Mouse (Mus musculus): ENCODE measurements around the gene Ccl1. TPM values are rescaled to one million over a fixed set of nuclear protein-coding genes. Genes with fewer than 3 reads are reported as not detected.
A peak's percentile ranks its signal among the peaks of the same experiment; 100 is the strongest.

The Ccl1 gene
- polyA plus RNA-seq, 1 experiment from 2014 or later = not detected

- DNase-seq (peak; percentile 7), ATAC-seq (no peak)
- Histone ChIP-seq H3K9me3 (ENCODE audit: low read length) (no peaks in the 10 kb centered on the region), H3K27me3 (ENCODE audit: insufficient read depth, low read length) (no peaks in the 10 kb centered on the region), H3K4me3 (ENCODE audit: low read depth, low read length) (no peak overlapping the region), H3K4me2 (ENCODE audit: low read depth, low read length) (no peak overlapping the region), H3K4me1 (ENCODE audit: insufficient read depth) (no peaks in the 10 kb centered on the region), H3K9ac (replicated peaks) (no peak overlapping the region), H3K36me3 (replicated peaks; ENCODE audit: insufficient read depth, low read length) (no peaks in the 10 kb centered on the region), H3K27ac (ENCODE audit: low read depth) (no peak overlapping the region)
- 55% methylated on average over 7 of the region's 7 CpGs for WGBS (ENCODE audit: insufficient replicate concordance)
- TF ChIP-seq CTCF (IDR thresholded peaks at IDR 0.05; ENCODE audit: low read depth) (no peak), EP300 (IDR thresholded peaks at IDR 0.05; ENCODE audit: low read depth) (no peak)
These were observed 134.0 kb downstream of the Ccl1 start for GRCm38 (mm10) chr11:82171316-82172071.

- H3K27ac ChIP-seq (ENCODE audit: low read depth) = no peak overlapping the region
- 85% methylated on average over 4 of the region's 4 CpGs for WGBS (ENCODE audit: insufficient replicate concordance)
These were observed 136.0 kb downstream of the Ccl1 start for GRCm38 (mm10) chr11:82169456-82169855.

GRCm38 (mm10) chr11:82168308-82168707 is 137.2 kb downstream of the Ccl1 start:
- H3K4me2 ChIP-seq (ENCODE audit: low read depth, low read length) = no peak overlapping the region
- H3K27me3 ChIP-seq (ENCODE audit: insufficient read depth, low read length) = no peaks in the 10 kb centered on the region
- 87% methylated on average over 2 of the region's 2 CpGs for WGBS (ENCODE audit: insufficient replicate concordance)
- TF ChIP-seq CTCF (IDR thresholded peaks at IDR 0.05; ENCODE audit: low read depth) (no peak), EP300 (IDR thresholded peaks at IDR 0.05; ENCODE audit: low read depth) (no peak)
- no peaks in the 10 kb centered on the region for H3K9me3 ChIP-seq (ENCODE audit: low read length)
- no peak overlapping the region for H3K9ac ChIP-seq (replicated peaks)
- H3K36me3 ChIP-seq (replicated peaks; ENCODE audit: insufficient read depth, low read length) = no peaks in the 10 kb centered on the region
- H3K4me3 ChIP-seq (ENCODE audit: low read depth, low read length) = no peak overlapping the region
- no peaks in the 10 kb centered on the region for H3K4me1 ChIP-seq (ENCODE audit: insufficient read depth)
- H3K27ac ChIP-seq (ENCODE audit: low read depth) = no peak overlapping the region
- ATAC-seq = no peak
- DNase-seq = no peak

More at GRCm38 (mm10) chr11:82169456-82169855, 136.0 kb downstream of the Ccl1 start:
- Histone ChIP-seq H3K9me3 (ENCODE audit: low read length) (no peaks in the 10 kb centered on the region), H3K9ac (replicated peaks) (no peak overlapping the region), H3K4me2 (ENCODE audit: low read depth, low read length) (no peak overlapping the region), H3K4me3 (ENCODE audit: low read depth, low read length) (no peak overlapping the region), H3K4me1 (ENCODE audit: insufficient read depth) (no peaks in the 10 kb centered on the region), H3K27me3 (ENCODE audit: insufficient read depth, low read length) (no peaks in the 10 kb centered on the region), H3K36me3 (replicated peaks; ENCODE audit: insufficient read depth, low read length) (no peaks in the 10 kb centered on the region)
- DNase-seq (no peak), ATAC-seq (no peak)
- TF ChIP-seq EP300 (IDR thresholded peaks at IDR 0.05; ENCODE audit: low read depth) = no peak
- no peak for TF ChIP-seq CTCF (IDR thresholded peaks at IDR 0.05; ENCODE audit: low read depth)

GRCm38 (mm10) chr11:82163285-82163684 is 142.2 kb downstream of the Ccl1 start:
- DNase-seq (no peak), ATAC-seq (no peak)
- 67% methylated on average over 8 of the region's 8 CpGs for WGBS (ENCODE audit: insufficient replicate concordance)
- no peaks in the 10 kb centered on the region for H3K9me3 ChIP-seq (ENCODE audit: low read length)
- no peaks in the 10 kb centered on the region for H3K27me3 ChIP-seq (ENCODE audit: insufficient read depth, low read length)
- H3K36me3 ChIP-seq (replicated peaks; ENCODE audit: insufficient read depth, low read length) = no peaks in the 10 kb centered on the region
- no peak overlapping the region for H3K9ac ChIP-seq (replicated peaks)
- no peak for TF ChIP-seq CTCF (IDR thresholded peaks at IDR 0.05; ENCODE audit: low read depth)
- TF ChIP-seq EP300 (IDR thresholded peaks at IDR 0.05; ENCODE audit: low read depth) = no peak
- no peak overlapping the region for H3K27ac ChIP-seq (ENCODE audit: low read depth)
- no peak overlapping the region for H3K4me2 ChIP-seq (ENCODE audit: low read depth, low read length)
- H3K4me3 ChIP-seq (ENCODE audit: low read depth, low read length) = no peak overlapping the region
- H3K4me1 ChIP-seq (ENCODE audit: insufficient read depth) = no peaks in the 10 kb centered on the region

GRCm38 (mm10) chr11:82159126-82159525 is 146.4 kb downstream of the Ccl1 start:
- Histone ChIP-seq H3K4me2 (ENCODE audit: low read depth, low read length) (no peak overlapping the region), H3K9me3 (ENCODE audit: low read length) (no peaks in the 10 kb centered on the region), H3K27me3 (ENCODE audit: insufficient read depth, low read length) (no peaks in the 10 kb centered on the region), H3K9ac (replicated peaks) (no peak overlapping the region), H3K4me1 (ENCODE audit: insufficient read depth) (no peaks in the 10 kb centered on the region), H3K36me3 (replicated peaks; ENCODE audit: insufficient read depth, low read length) (no peaks in the 10 kb centered on the region), H3K27ac (ENCODE audit: low read depth) (no peak overlapping the region), H3K4me3 (ENCODE audit: low read depth, low read length) (no peak overlapping the region)
- 78% methylated on average over 2 of the region's 2 CpGs for WGBS (ENCODE audit: insufficient replicate concordance)
- DNase-seq (no peak), ATAC-seq (no peak)
- no peak for TF ChIP-seq EP300 (IDR thresholded peaks at IDR 0.05; ENCODE audit: low read depth)
- no peak for TF ChIP-seq CTCF (IDR thresholded peaks at IDR 0.05; ENCODE audit: low read depth)

- no peak for ATAC-seq
- WGBS (ENCODE audit: insufficient replicate concordance) = 57% methylated on average over 7 of the region's 7 CpGs
- no peak for DNase-seq
- Histone ChIP-seq H3K4me3 (ENCODE audit: low read depth, low read length) (no peak overlapping the region), H3K27me3 (ENCODE audit: insufficient read depth, low read length) (no peaks in the 10 kb centered on the region), H3K27ac (ENCODE audit: low read depth) (no peak overlapping the region), H3K36me3 (replicated peaks; ENCODE audit: insufficient read depth, low read length) (no peaks in the 10 kb centered on the region), H3K4me1 (ENCODE audit: insufficient read depth) (no peaks in the 10 kb centered on the region), H3K9ac (replicated peaks) (no peak overlapping the region), H3K4me2 (ENCODE audit: low read depth, low read length) (no peak overlapping the region), H3K9me3 (ENCODE audit: low read length) (no peaks in the 10 kb centered on the region)
- TF ChIP-seq EP300 (IDR thresholded peaks at IDR 0.05; ENCODE audit: low read depth) (no peak), CTCF (IDR thresholded peaks at IDR 0.05; ENCODE audit: low read depth) (no peak)
These were observed 165.9 kb downstream of the Ccl1 start for GRCm38 (mm10) chr11:82139492-82140094.

All from liver, postnatal 0 days (tissue).